Mouse (Mus musculus): ENCODE measurements around the gene Irak3.

- TF ChIP-seq CTCF (IDR thresholded peaks at IDR 0.05; ENCODE audit: low read depth, low read length) = no peak
- no peak for TF ChIP-seq EP300 (IDR thresholded peaks at IDR 0.05; ENCODE audit: insufficient read depth, low read depth, low read length)
- TF ChIP-seq POLR2A (IDR thresholded peaks at IDR 0.05; ENCODE audit: insufficient read depth, low read length) = no peak
Measured at GRCm38 (mm10) chr10:120193255-120193654, 8.7 kb downstream of the Irak3 start.

All from ES-Bruce4 (cell line).